Mouse (Mus musculus) embryonic fibroblast, embryonic 13.5 days (primary cell): ENCODE data around the gene Gm21761.
"Not testable (repeated sequence)": the region's sequence is repeated elsewhere in the genome, so short reads cannot be mapped to it uniquely, and the experiment has no call there.

Source experiments
- CTCF ChIP-seq: IDR thresholded peaks from 2 replicates; pipeline ENCODE4 v1.5.1; 2011; ENCODE audit warnings: mild to moderate bottlenecking, control low read depth, low read length, moderate library complexity, borderline replicate concordance; ENCODE audit not compliant: insufficient read depth
- POLR2A ChIP-seq: IDR thresholded peaks from 2 replicates; pipeline ENCODE4 v1.6.1; 2011; ENCODE audit warnings: low read depth, mild to moderate bottlenecking, control low read depth, low read length, moderate library complexity

DNA sequence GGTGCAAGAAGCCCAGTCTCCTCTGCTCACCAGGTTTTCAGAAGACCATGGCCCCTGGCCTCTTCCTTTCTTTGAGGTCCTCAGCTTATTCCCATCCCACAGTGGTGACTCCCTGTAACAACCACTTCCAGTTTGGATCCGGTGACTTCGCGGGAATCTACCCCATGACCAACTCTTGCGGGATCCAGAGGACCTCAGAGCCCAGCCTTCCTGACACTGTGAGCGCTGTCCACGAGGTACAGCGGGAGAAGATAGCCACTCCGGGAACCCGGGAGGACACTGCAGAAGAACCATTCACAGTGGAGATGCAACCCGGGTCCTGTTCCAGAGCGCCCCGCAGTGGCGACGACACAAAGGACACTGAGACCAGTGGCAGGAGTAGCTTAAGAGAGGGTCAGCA is 39.1 kb upstream of the Gm21761 start:
- TF ChIP-seq CTCF, POLR2A: not testable (repeated sequence)
